Mouse (Mus musculus): Measurements from ENCODE around the gene 3110082I17Rik.

The 3110082I17Rik gene

GRCm38 (mm10) chr5:139374841-139375240, 85.5 kb downstream of the 3110082I17Rik start:
- DNase-seq = no peak

DNA sequence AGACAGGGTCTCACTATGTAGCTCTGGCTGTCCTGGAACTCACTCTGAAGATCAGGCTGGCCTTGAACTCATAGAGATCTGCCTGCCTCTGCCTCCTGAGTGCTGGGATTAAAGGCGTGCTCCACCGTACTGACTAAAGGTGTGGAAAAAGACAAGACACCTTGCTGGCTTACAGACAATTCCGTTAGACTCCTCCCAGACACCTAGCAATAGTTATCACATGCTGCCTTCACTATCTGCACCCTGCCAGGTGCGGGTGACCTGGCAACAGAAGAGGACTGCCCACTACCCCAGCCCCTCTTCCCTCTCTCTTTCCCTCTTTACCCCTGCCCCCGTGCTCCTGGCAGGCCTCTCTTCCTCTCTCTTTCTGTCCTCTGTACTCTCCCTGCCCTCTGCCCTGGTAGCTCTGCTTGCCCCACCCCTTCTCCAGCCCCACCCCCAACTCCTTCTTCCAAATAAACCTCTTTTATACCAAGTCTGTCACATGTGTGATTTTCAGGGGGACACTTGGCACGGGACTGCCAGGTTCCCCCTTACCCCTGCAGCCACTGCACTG, 86.4 kb downstream of the 3110082I17Rik start:
- DNase-seq = no peak

- no peak for DNase-seq
Measured at GRCm38 (mm10) chr5:139373126-139373525, 87.2 kb downstream of the 3110082I17Rik start.

DNA sequence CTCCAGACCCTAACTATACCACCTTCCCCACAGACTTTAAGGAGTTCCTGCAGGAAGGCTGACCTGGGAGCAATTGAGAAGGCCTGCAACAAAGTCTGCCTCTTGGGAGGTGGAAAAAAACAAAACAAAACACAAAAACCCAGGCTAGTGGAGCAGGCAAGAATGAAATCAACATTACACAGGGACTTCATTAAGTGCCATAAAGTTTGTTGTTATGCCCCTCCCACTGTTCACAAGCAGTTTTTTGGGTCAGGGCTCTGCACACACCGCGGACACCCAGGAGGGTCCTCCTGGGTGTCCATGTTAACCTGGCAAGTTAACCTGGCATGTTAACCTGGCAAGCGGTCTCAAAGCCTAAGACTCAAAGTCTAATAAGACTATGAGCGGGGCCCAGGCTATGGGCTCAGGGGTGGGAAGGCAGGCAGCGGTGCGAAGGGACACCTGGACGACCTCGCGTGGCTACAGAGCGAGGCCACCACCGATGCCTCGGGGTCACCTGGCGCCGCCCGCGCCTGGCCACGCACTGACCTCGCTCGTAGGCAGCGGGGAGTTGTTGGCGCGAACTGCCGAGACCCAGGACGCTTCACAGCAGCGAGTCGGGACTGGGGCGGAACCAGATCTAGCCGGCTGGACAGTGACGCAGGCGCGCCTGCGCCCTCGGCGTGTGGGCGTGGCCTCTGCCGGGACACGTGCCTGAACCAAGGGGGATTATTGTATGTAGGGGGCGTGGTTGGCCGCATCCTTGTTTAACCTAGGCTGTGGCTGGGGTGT, 88.5 kb downstream of the 3110082I17Rik start:
- peak; percentile 90 for DNase-seq

- no peak for DNase-seq
Measured at GRCm38 (mm10) chr5:139371118-139371517, 89.2 kb downstream of the 3110082I17Rik start.

DNA sequence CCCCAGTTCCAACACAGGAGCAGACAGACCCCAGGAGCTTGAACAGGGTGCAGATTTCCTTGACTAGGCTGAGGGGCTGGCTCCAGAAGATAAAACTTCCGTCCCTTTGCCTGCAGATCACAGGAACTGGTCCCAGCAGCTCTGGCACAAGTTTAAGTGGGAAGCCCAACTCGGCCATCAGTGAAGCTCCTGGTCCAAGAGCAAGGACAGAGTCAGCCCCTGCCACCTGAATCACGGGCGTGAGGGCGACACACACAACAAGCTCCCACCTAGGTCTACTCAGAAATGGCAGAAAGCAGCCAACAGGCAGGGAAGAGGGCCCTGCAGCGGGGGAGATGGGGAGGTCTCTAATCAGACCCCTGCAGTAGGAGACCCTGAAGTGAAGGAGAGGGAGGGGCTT, 90.0 kb downstream of the 3110082I17Rik start:
- DNase-seq = no peak

GRCm38 (mm10) chr5:139368638-139369320, 91.5 kb downstream of the 3110082I17Rik start:
- DNase-seq = no peak

- DNase-seq = no peak
Measured at GRCm38 (mm10) chr5:139367884-139368458, 92.4 kb downstream of the 3110082I17Rik start.

DNA sequence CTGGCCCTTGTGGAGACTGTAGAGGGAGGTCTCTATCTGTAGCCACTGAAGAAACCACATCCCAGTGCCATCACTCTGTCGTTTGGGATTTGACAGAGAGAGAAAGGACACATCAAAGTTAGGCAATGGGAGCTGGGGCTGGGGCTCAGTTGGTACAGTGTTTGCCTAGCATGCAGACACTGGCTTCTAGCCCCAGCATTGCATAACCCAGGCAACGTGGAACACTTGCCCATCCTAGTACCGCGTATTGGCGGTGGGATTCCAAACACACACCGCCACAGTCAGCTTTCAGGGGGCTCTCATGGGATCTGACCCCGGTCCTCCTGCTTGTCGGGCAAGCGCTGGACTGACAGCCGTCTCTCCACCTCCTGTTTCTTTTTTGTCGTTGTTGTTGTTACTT, 93.8 kb downstream of the 3110082I17Rik start:
- no peak for DNase-seq

GRCm38 (mm10) chr5:139365827-139366226, 94.5 kb downstream of the 3110082I17Rik start:
- no peak for DNase-seq

- DNase-seq = no peak
Measured at GRCm38 (mm10) chr5:139364911-139365571, 95.3 kb downstream of the 3110082I17Rik start.

GRCm38 (mm10) chr5:139364260-139364910, 95.9 kb downstream of the 3110082I17Rik start:
- DNase-seq = peak; percentile 93

- no peak for DNase-seq
Measured at GRCm38 (mm10) chr5:139363858-139364257, 96.5 kb downstream of the 3110082I17Rik start.

DNA sequence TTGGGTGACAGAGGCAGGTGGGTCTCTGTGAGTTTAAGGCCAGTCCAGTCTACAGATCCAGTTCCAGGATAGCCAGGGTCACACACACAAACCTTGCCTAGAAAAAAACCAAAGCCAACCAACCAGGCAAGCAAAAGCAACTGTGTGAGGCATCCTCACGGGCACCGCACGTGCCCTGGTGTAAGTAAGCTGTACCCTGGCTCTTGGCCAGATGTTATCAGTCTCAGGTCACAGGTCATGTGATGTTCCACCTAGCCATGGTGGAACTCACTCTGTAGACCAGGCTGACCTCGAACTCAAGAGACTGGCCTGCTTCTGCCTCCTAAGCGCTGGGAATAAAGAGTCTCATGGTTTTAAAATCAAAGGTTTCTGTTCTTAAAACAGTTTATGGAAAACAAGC, 101.1 kb downstream of the 3110082I17Rik start:
- DNase-seq = no peak

DNA sequence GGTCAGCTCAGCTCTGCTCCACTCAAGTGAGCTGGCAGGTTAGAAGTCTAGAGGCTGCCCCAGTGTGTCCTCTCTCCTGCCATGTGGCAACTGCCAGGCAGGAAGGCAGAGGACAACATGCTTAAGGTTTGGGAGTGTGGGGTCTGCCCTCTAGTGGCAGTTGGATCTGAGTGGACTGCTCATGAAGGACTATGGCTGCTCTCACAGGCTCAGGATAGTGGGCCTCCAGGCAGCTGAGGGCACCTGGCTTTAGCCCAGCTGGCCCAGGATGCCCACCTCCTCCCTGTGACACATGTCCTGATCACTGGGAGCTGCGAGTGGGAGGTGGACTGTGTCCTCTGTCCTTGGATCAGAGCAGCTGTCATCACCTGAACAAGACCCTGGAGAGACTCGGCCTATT, 101.7 kb downstream of the 3110082I17Rik start:
- peak; percentile 77 for DNase-seq

- DNase-seq = peak; percentile 87
Measured at GRCm38 (mm10) chr5:139355235-139355772, 105.0 kb downstream of the 3110082I17Rik start.

DNA sequence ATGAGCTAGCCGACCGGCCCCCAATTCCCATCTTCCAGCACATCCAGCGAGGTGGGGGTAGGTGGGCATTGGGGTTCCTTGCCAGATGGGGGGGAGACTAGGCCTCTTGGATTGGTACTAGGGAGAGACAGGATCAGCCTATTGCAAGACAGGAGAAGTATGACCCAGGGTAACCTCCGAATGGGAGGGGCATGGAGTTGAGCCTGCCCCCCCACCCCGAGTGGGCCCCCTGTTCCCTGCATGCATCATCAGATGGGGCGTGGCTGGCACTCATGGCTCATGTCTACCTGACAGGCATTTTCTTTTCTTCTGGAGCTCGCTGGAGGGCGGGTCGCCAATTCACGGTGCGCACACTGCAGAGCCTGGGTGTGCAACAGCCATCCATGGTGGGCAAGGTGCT, 106.4 kb downstream of the 3110082I17Rik start:
- peak; percentile 43 for DNase-seq

DNA sequence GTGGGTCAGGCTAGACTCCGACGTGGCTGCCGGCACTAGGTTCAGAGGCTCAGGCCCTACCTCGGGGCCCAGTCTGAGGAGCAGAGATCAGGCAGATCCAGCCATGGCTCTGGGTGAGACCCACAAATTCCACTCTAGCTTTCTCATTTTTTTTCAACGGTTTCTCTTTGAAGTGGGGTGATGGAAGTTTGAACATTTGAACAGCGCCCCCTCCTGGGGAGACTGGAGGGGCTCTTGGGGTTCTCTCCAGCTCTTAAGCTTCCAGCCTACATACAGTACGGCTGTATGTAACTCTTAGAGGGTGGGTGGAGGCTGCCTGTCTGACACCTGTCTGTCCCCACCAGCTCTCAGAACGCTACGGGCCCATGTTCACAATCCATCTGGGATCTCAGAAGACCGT, 106.8 kb downstream of the 3110082I17Rik start:
- DNase-seq = peak; percentile 95

- DNase-seq = no peak
Measured at GRCm38 (mm10) chr5:139352317-139352716, 108.0 kb downstream of the 3110082I17Rik start, which contains the start of gene Cyp2w1. TSS of gene Cyp2w1 (plus strand) at chr5:139352617.

GRCm38 (mm10) chr5:139351628-139352027, 108.7 kb downstream of the 3110082I17Rik start:
- peak; percentile 84 for DNase-seq

GRCm38 (mm10) chr5:139351134-139351533, 109.2 kb downstream of the 3110082I17Rik start, which contains the start of gene Cox19:
TSS of gene Cox19 (minus strand) at chr5:139351418.
- no peak for DNase-seq

DNA sequence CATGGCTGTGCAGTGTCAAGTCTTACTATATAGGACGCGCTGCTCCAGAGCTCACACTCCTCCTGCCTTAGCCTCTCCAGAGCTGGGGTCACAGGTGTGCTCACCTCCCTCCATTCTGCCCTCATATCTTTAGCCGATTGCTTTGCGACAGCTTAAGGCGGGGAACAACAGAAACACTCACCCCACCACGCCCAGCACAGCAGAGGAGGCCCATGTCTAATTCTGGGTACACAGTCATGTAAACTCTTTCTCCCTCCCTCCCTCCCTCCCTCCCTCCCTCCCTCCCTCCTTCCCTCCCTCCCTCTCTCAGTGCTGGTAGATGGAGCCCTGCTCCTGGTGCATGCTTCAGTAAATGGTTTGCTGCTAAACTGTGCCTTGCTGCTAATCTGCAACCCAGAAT, 110.6 kb downstream of the 3110082I17Rik start:
- DNase-seq = no peak
